Mouse (Mus musculus): ENCODE results near the gene Htt. TPM values are rescaled to one million over a fixed set of nuclear protein-coding genes. Genes with fewer than 3 reads are reported as not detected.
A peak's percentile ranks its signal among the peaks of the same experiment; 100 is the strongest.

The Htt gene
- polyA plus RNA-seq, 1 experiment from 2014 or later, result 15.5 TPM

DNA sequence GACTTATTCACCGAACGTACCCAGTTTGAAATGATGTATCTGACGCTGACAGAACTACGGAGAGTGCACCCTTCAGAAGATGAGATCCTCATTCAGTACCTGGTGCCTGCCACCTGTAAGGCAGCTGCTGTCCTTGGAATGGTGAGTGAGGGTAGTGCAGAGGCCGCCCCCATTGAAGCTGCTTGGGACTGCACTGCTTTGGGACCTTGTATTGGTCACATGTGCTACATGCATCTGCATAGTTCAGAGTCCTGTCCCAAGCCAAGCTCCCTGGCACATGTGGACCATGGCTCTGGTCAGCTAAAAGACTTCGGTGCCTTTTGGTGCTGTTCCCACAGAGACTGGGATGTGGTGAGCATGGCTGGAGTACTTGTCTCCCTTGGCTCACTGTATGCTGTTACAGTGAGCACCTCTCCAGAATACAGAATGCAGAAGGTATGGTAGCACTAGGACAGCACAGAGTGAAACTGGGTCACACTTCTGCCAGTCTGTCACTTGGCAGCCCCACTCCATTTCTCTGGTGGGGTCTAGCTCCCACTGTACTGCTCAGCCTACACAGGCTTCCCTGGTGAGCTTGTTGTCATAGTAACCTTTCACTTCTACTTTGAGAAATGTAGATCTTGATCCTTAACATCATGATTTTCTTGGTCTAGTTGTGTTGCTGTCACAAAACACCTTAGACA, 138.4 kb downstream of the Htt start:
- ATAC-seq (ENCODE audit: insufficient number of reproducible peaks, insufficient read depth, low FRiP score, low TSS enrichment, low read depth), result no peak
- WGBS, result 99% methylated on average over 6 of the region's 6 CpGs

DNA sequence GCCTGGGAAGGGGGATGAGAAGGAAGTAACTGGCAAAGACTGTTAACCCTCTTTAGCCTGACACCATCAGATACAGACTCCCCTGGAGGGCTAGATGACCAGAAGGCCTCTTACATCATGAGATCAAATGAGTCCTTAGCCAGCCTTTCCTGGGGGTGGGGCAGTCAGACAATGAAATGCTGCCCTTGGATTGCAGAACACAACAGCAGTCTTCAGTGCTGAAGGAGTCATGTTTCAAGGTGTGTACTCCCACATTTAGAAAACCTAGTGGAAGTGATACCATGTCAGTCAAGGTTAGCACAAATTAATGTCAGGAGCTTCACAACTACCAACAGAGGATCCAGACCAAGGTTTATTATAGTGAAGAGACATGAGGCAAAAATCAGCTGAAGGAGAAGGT, 140.8 kb downstream of the Htt start:
- H3K9me3 ChIP-seq, result no peaks in the 10 kb centered on the region
- 0 out of 2 replicates have a peak, but pooled peaks cover 4% of the 10 kb centered on the region for H3K4me1 ChIP-seq
- H3K4me2 ChIP-seq, result no peak overlapping the region
- ATAC-seq (ENCODE audit: insufficient number of reproducible peaks, insufficient read depth, low FRiP score, low TSS enrichment, low read depth), result no peak
- H3K27me3 ChIP-seq, result no peaks in the 10 kb centered on the region
- H3K4me3 ChIP-seq, result no peak overlapping the region
- peaks cover 95% of the 10 kb centered on the region for H3K36me3 ChIP-seq
- no peak overlapping the region for H3K9ac ChIP-seq
- H3K27ac ChIP-seq, result no peak overlapping the region

More for the DNA sequence above, 138.4 kb downstream of the Htt start:
- Histone ChIP-seq H3K4me2 (no peak overlapping the region), H3K4me1 (0 out of 2 replicates have a peak, but pooled peaks cover 4% of the 10 kb centered on the region), H3K27ac (no peak overlapping the region), H3K27me3 (no peaks in the 10 kb centered on the region), H3K36me3 (peaks cover 93% of the 10 kb centered on the region), H3K9me3 (no peaks in the 10 kb centered on the region), H3K4me3 (no peak overlapping the region), H3K9ac (no peak overlapping the region)

DNA sequence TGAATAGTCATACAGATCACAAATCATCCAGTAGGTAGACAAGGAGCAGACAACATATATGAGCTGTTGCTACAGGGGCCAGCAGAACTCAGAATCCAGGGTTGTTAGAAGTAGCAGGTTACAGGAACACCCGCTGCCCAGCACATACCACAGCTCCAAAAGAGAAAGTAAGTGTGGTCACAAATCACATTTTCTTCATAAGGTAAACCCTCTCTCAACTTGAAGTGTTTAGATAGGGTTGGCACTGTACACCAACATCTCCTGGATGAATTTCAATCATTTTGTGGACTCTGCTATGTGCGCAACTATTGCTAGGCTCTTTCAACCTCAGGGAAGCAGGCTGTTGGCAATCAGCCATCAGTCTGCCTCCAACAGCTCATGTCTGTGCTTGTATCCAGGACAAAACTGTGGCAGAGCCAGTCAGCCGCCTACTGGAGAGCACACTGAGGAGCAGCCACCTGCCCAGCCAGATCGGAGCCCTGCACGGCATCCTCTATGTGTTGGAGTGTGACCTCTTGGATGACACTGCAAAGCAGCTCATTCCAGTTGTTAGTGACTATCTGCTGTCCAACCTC, 141.4 kb downstream of the Htt start:
- 80% methylated on average over 5 of the region's 5 CpGs for WGBS
- H3K9ac ChIP-seq, result no peak overlapping the region
- H3K4me1 ChIP-seq, result 0 out of 2 replicates have a peak, but pooled peaks cover 4% of the 10 kb centered on the region
- H3K27me3 ChIP-seq, result no peaks in the 10 kb centered on the region
- H3K9me3 ChIP-seq, result no peaks in the 10 kb centered on the region
- peaks cover 95% of the 10 kb centered on the region for H3K36me3 ChIP-seq
- no peak overlapping the region for H3K4me3 ChIP-seq
- ATAC-seq (ENCODE audit: insufficient number of reproducible peaks, insufficient read depth, low FRiP score, low TSS enrichment, low read depth), result 0 out of 2 replicates have a peak, but pooled peaks have one; percentile 32
- H3K4me2 ChIP-seq, result no peak overlapping the region
- H3K27ac ChIP-seq, result no peak overlapping the region

DNA sequence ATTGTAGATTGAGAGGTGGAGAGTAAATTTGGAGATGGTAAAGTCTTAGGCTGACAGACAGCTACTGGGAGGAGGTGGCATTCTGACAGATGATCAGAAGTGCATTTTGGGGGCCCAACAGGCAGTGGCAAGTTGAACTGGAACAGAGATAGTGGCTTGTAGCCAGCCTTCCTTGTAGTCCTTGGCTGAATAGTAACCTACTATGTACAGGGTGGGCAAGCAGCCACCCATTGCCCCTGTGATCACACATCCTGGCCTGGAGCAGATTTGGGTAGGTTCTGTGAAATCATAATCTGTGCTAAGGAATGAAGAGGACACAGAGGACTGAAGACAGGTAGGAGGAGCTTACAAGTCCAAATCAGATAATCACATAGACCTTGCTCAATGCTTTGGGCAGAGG, 142.9 kb downstream of the Htt start:
- Histone ChIP-seq H3K4me1 (0 out of 2 replicates have a peak, but pooled peaks cover 8% of the 10 kb centered on the region), H3K4me2 (no peak overlapping the region), H3K27me3 (no peaks in the 10 kb centered on the region), H3K36me3 (peaks cover 95% of the 10 kb centered on the region), H3K27ac (no peak overlapping the region), H3K9me3 (no peaks in the 10 kb centered on the region), H3K4me3 (no peak overlapping the region), H3K9ac (no peak overlapping the region)
- ATAC-seq (ENCODE audit: insufficient number of reproducible peaks, insufficient read depth, low FRiP score, low TSS enrichment, low read depth), result no peak

DNA sequence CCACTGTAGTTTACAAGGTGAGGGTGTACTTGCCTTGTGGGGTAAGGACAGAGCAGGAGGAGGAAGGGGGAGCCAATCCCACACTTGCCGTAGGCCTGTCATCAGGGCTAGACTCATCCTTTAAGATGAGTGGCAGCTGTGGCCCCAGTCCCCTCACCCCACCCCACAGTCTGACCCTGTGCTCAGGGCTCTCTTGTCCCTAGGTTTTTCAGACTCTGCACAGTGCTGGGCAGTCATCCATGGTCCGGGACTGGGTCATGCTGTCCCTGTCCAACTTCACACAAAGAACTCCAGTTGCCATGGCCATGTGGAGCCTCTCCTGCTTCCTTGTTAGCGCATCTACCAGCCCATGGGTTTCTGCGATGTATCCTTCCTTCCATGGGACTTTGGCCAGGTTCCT, 145.7 kb downstream of the Htt start:
- Histone ChIP-seq H3K27ac (no peak overlapping the region), H3K36me3 (peaks cover 82% of the 10 kb centered on the region), H3K4me1 (0 out of 2 replicates have a peak, but pooled peaks cover 8% of the 10 kb centered on the region), H3K4me2 (no peak overlapping the region), H3K4me3 (no peak overlapping the region), H3K9me3 (no peaks in the 10 kb centered on the region), H3K9ac (no peak overlapping the region), H3K27me3 (no peaks in the 10 kb centered on the region)
- ATAC-seq (ENCODE audit: insufficient number of reproducible peaks, insufficient read depth, low FRiP score, low TSS enrichment, low read depth), result peak; percentile 63; the same call in 1 of the 2 replicates
- WGBS, result 94% methylated on average over 4 of the region's 4 CpGs

DNA sequence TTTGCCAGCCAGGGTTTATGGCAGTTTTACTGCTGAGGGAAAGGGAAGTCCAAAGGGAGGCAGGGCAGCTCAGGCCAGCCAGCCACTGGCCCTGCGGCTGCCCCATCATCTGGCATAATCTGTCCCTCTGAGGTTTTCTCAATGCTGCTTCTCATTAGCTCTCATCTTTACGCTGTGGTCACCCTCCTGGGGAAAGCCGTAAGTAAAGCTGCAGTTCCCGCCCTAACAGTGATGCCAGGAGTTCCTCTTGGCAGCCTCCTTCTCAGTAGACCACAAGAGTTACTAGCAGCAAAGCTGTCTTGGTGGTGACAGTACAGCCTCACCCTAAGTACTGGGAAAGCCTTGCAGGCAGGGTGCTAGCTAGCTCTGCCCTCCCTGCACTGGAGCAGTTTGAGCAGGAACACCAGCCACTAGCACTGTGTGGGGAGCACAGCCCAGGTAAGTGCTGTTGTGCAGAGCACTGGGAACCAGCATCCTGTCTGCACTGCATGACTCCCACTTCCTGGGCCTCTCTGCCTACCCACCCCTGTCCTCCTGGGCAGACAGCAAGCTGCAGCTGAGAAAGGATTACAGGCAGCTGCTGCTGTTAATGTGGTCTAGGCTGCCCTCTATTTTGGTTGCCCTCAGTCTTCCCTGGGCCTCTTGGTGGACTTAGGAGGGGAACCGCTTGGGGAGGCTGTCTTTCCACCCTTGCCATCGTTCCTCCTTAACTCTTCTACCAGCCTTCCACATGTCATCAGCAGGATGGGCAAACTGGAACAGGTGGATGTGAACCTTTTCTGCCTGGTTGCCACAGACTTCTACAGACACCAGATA, 146.6 kb downstream of the Htt start, which contains the start of gene Msantd1:
Gene Msantd1, plus strand, starts transcription at position 103 of the 816 bp plus-strand sequence.
- Histone ChIP-seq H3K4me1 (0 out of 2 replicates have a peak, but pooled peaks cover 4% of the 10 kb centered on the region), H3K9me3 (no peaks in the 10 kb centered on the region), H3K27ac (no peak within 1 kb of the TSS), H3K36me3 (peaks cover 73% of the 10 kb centered on the region), H3K4me3 (no peak within 1 kb of the TSS), H3K4me2 (no peak within 1 kb of the TSS), H3K9ac (no peak within 1 kb of the TSS), H3K27me3 (no peaks in the 10 kb centered on the region)
- 70% methylated on average over 6 of the region's 6 CpGs for WGBS
- ATAC-seq (ENCODE audit: insufficient number of reproducible peaks, insufficient read depth, low FRiP score, low TSS enrichment, low read depth), result no peak

DNA sequence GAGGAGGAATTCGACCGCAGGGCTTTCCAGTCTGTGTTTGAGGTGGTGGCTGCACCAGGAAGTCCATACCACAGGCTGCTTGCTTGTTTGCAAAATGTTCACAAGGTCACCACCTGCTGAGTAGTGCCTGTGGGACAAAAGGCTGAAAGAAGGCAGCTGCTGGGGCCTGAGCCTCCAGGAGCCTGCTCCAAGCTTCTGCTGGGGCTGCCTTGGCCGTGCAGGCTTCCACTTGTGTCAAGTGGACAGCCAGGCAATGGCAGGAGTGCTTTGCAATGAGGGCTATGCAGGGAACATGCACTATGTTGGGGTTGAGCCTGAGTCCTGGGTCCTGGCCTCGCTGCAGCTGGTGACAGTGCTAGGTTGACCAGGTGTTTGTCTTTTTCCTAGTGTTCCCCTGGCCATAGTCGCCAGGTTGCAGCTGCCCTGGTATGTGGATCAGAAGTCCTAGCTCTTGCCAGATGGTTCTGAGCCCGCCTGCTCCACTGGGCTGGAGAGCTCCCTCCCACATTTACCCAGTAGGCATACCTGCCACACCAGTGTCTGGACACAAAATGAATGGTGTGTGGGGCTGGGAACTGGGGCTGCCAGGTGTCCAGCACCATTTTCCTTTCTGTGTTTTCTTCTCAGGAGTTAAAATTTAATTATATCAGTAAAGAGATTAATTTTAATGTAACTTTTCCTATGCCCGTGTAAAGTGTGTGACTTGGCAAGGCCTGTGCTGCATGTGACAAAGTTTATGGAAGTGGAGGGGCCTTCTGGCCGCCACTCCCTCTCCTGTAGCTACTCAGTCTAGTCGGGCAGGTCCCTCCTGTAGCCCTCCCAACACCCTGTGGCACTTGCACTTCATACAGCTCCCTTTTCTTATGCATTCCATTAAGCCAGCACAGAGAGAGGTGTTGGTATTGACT, 147.4 kb downstream of the Htt start:
- no peak; the same call in 1 of the 2 replicates for ATAC-seq (ENCODE audit: insufficient number of reproducible peaks, insufficient read depth, low FRiP score, low TSS enrichment, low read depth)
- Histone ChIP-seq H3K27me3 (no peaks in the 10 kb centered on the region), H3K9me3 (no peaks in the 10 kb centered on the region), H3K4me3 (no peak overlapping the region), H3K36me3 (peaks cover 67% of the 10 kb centered on the region), H3K4me1 (0 out of 2 replicates have a peak, but pooled peaks cover 4% of the 10 kb centered on the region), H3K4me2 (no peak overlapping the region), H3K27ac (no peak overlapping the region), H3K9ac (no peak overlapping the region)
- WGBS, result 81% methylated on average over 9 of the region's 9 CpGs

DNA sequence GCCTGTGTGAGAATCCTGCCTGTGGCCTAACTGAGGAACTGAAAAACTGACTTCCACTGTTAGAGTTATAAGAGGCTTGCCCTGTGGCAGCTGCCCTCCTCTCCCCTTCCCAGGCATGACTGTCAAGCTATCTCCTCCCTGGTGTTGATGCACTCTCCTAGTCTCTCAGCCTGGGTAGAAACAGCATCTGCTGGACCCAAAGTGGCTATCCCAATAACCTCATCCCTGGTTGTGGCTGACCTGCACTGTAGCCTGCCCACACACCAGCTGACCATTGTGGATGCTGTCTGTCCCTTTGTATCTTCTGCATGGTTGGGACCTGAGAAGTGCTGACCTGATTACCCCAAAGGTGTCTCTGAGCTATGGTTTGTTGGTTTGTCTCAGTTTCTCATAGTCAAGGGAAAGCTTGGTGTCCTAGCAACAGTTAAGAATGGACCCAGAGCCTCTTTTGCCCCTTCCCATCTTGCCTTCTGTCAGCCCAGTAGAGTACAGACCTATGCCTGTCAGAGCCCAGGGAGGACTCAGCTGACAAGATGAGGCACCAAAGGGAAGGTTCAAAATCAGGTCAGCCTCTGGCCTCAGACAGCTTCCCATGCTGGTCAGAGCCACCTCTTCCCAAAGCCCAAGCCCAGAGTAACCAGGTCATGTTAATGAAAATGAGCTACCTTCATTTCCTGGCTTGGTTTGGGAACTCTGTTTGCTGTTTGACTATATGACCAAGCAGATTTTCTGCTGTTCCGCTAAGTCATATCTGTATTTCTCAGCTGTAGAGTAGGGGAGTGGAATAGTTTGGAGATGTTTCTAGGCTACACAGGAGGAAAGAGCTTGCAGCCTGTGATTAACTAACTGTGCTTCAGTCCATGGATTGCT, 148.3 kb downstream of the Htt start:
- no peak for ATAC-seq (ENCODE audit: insufficient number of reproducible peaks, insufficient read depth, low FRiP score, low TSS enrichment, low read depth)
- WGBS, result 93% methylated on average over 1 of the region's 1 CpGs
- H3K4me3 ChIP-seq, result no peak overlapping the region
- H3K9me3 ChIP-seq, result no peaks in the 10 kb centered on the region
- H3K4me1 ChIP-seq, result 0 out of 2 replicates have a peak, but pooled peaks cover 4% of the 10 kb centered on the region
- no peak overlapping the region for H3K4me2 ChIP-seq
- H3K27me3 ChIP-seq, result no peaks in the 10 kb centered on the region
- no peak overlapping the region for H3K27ac ChIP-seq
- no peak overlapping the region for H3K9ac ChIP-seq
- peaks cover 59% of the 10 kb centered on the region for H3K36me3 ChIP-seq

DNA sequence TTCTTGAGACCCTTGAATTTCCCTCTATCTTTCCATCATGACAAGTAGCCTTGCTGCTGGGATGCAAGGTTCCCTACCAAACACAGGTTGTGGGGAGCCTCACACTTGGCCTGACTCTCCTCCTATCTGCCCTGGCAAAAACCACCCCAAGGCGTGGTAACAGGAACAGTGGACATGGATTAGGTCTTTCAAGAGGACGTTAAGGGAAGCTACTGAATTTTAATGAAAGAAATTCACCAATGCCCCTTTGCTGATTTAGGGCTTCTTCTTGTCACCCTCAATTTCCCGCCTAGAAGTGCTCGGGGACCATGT, 148.9 kb downstream of the Htt start:
- Histone ChIP-seq H3K4me1 (0 out of 2 replicates have a peak, but pooled peaks cover 4% of the 10 kb centered on the region), H3K36me3 (peaks cover 53% of the 10 kb centered on the region), H3K4me2 (no peak overlapping the region), H3K27me3 (no peaks in the 10 kb centered on the region), H3K9ac (no peak overlapping the region), H3K27ac (no peak overlapping the region), H3K4me3 (no peak overlapping the region), H3K9me3 (no peaks in the 10 kb centered on the region)
- 87% methylated on average over 4 of the region's 4 CpGs for WGBS
- ATAC-seq (ENCODE audit: insufficient number of reproducible peaks, insufficient read depth, low FRiP score, low TSS enrichment, low read depth), result no peak

DNA sequence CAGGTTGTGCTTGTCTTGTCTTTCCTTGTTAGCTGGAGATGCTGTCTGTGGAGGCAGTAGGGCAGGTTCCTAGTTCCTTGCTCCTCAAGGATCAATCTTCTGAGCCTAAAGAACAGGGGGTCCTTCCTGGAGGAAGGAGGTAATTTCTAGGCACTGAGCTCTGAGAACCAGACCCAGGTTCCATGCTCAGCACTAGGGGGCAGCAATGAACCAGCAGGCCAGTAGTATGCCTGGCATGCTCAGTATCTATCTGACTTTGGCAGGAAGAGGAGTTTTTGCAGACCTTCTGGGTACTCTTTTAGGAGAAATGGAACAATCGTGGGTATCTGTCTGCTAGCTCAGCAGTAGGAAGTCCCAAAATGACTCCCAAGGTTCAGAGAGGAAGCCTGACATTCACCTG, 154.3 kb downstream of the Htt start:
- H3K27ac ChIP-seq, result no peak overlapping the region
- no peaks in the 10 kb centered on the region for H3K27me3 ChIP-seq
- WGBS, result 13% methylated on average over 1 of the region's 1 CpGs
- no peak overlapping the region for H3K9ac ChIP-seq
- no peak overlapping the region for H3K4me3 ChIP-seq
- no peak for ATAC-seq (ENCODE audit: insufficient number of reproducible peaks, insufficient read depth, low FRiP score, low TSS enrichment, low read depth)
- H3K9me3 ChIP-seq, result no peaks in the 10 kb centered on the region
- H3K36me3 ChIP-seq, result 0 out of 2 replicates have a peak, but pooled peaks cover 2% of the 10 kb centered on the region
- peaks cover 13% of the 10 kb centered on the region for H3K4me1 ChIP-seq
- no peak overlapping the region for H3K4me2 ChIP-seq

Data from embryonic facial prominence, embryonic 13.5 days (tissue).